Mouse (Mus musculus): ENCODE measurements at regions not wholly inside any gene's neighbourhood (a gene's known extent, or its start where the extent isn't known, plus 50 kb on each side); places are given as distances from the start of the nearest gene placed in this dataset.

- Histone ChIP-seq H3K4me3 (ENCODE audit: low read depth, low read length) (no peak overlapping the region), H3K27ac (ENCODE audit: low read depth) (no peak overlapping the region), H3K9ac (replicated peaks; ENCODE audit: low read depth, low read length) (no peak overlapping the region), H3K4me2 (ENCODE audit: low read depth, low read length) (no peak overlapping the region), H3K36me3 (replicated peaks; ENCODE audit: control insufficient read depth, insufficient read depth, low read length) (no peaks in the 10 kb centered on the region), H3K9me3 (replicated peaks; ENCODE audit: control insufficient read depth, low read length) (no peaks in the 10 kb centered on the region), H3K27me3 (ENCODE audit: control insufficient read depth, insufficient read depth, low read length) (no peaks in the 10 kb centered on the region), H3K4me1 (ENCODE audit: control insufficient read depth, insufficient read depth) (no peaks in the 10 kb centered on the region)
- DNase-seq (ENCODE audit: low spot score) (no peak), ATAC-seq (ENCODE audit: insufficient read depth, low read depth) (no peak)
- WGBS: 81% methylated on average over 10 of the region's 10 CpGs
- TF ChIP-seq CTCF (IDR thresholded peaks at IDR 0.05; ENCODE audit: low read depth) (no peak), EP300 (IDR thresholded peaks at IDR 0.05; ENCODE audit: low read depth) (no peak)
Observed at GRCm38 (mm10) chr10:67736636-67737035, 175.8 kb downstream of the Zfp365 start.

- no peak for TF ChIP-seq EP300 (IDR thresholded peaks at IDR 0.05; ENCODE audit: low read depth)
- no peak for TF ChIP-seq CTCF (IDR thresholded peaks at IDR 0.05; ENCODE audit: low read depth)
- Histone ChIP-seq H3K4me3 (ENCODE audit: low read depth, low read length) (no peak overlapping the region), H3K27me3 (ENCODE audit: control insufficient read depth, insufficient read depth, low read length) (no peaks in the 10 kb centered on the region), H3K27ac (ENCODE audit: low read depth) (no peak overlapping the region), H3K4me2 (ENCODE audit: low read depth, low read length) (no peak overlapping the region), H3K4me1 (ENCODE audit: control insufficient read depth, insufficient read depth) (no peaks in the 10 kb centered on the region), H3K9me3 (replicated peaks; ENCODE audit: control insufficient read depth, low read length) (no peaks in the 10 kb centered on the region), H3K9ac (replicated peaks; ENCODE audit: low read depth, low read length) (no peak overlapping the region), H3K36me3 (replicated peaks; ENCODE audit: control insufficient read depth, insufficient read depth, low read length) (no peaks in the 10 kb centered on the region)
- DNase-seq (ENCODE audit: low spot score): no peak
- ATAC-seq (ENCODE audit: insufficient read depth, low read depth): no peak
- 70% methylated on average over 9 of the region's 9 CpGs for WGBS
Observed at GRCm38 (mm10) chr10:67731577-67731976, 180.9 kb downstream of the Zfp365 start.

DNA sequence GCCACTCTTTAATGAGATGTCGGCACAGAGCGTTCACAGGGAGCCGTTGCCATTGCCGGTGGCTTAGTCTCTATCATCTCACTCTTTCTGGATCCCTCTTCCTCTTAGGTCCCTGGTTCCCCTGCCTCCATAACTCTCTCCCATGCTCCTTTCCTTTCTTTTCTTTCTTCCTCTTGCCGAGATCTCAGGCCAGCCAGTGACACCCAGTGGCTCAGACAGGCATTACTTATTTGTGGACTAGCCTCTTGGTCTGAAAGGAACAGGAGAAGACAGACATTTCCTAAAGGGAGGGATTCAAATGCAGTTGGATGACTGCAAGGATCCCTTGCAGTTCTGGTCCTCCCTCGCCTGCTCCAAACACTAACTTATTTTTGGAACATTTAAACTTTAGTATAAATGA lies 180.5 kb upstream of the Ado start:
- TF ChIP-seq EP300 (IDR thresholded peaks at IDR 0.05; ENCODE audit: low read depth): no peak
- peak; percentile 86 for TF ChIP-seq CTCF (IDR thresholded peaks at IDR 0.05; ENCODE audit: low read depth)
- Histone ChIP-seq H3K36me3 (replicated peaks; ENCODE audit: control insufficient read depth, insufficient read depth, low read length) (no peaks in the 10 kb centered on the region), H3K9me3 (replicated peaks; ENCODE audit: control insufficient read depth, low read length) (no peaks in the 10 kb centered on the region), H3K27me3 (ENCODE audit: control insufficient read depth, insufficient read depth, low read length) (0 out of 2 replicates have a peak, but pooled peaks cover 7% of the 10 kb centered on the region), H3K4me2 (ENCODE audit: low read depth, low read length) (no peak overlapping the region), H3K4me3 (ENCODE audit: low read depth, low read length) (no peak overlapping the region), H3K4me1 (ENCODE audit: control insufficient read depth, insufficient read depth) (no peaks in the 10 kb centered on the region), H3K9ac (replicated peaks; ENCODE audit: low read depth, low read length) (no peak overlapping the region), H3K27ac (ENCODE audit: low read depth) (no peak overlapping the region)
- WGBS: 43% methylated on average over 6 of the region's 6 CpGs
- peak; percentile 71 for DNase-seq (ENCODE audit: low spot score)
- ATAC-seq (ENCODE audit: insufficient read depth, low read depth): no peak

DNA sequence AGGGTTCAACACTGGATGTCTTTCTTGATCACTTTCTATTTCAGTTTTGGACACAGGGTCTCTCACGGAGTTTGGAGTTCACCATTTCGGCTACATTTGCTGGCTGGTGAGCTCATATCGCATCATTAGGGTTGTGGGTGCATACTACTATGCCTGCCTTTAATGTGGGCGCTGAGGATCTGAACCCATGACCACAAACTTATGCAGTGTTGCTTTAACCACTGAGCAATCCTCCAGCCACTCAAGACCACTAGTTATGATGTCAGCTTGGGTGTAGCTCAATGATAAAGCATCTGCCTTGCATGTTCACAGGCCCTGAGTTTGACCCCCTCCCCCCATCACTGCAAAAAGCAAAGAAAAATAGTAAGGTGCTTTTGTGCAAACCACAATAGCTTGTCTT lies 178.8 kb upstream of the Ado start:
- Histone ChIP-seq H3K4me3 (ENCODE audit: low read depth, low read length) (no peak overlapping the region), H3K36me3 (replicated peaks; ENCODE audit: control insufficient read depth, insufficient read depth, low read length) (no peaks in the 10 kb centered on the region), H3K9me3 (replicated peaks; ENCODE audit: control insufficient read depth, low read length) (no peaks in the 10 kb centered on the region), H3K9ac (replicated peaks; ENCODE audit: low read depth, low read length) (no peak overlapping the region), H3K4me2 (ENCODE audit: low read depth, low read length) (no peak overlapping the region), H3K27ac (ENCODE audit: low read depth) (no peak overlapping the region), H3K4me1 (ENCODE audit: control insufficient read depth, insufficient read depth) (no peaks in the 10 kb centered on the region), H3K27me3 (ENCODE audit: control insufficient read depth, insufficient read depth, low read length) (0 out of 2 replicates have a peak, but pooled peaks cover 11% of the 10 kb centered on the region)
- no peak for ATAC-seq (ENCODE audit: insufficient read depth, low read depth)
- WGBS: 78% methylated on average over 4 of the region's 4 CpGs
- TF ChIP-seq CTCF (IDR thresholded peaks at IDR 0.05; ENCODE audit: low read depth): no peak
- no peak for TF ChIP-seq EP300 (IDR thresholded peaks at IDR 0.05; ENCODE audit: low read depth)
- DNase-seq (ENCODE audit: low spot score): no peak

- Histone ChIP-seq H3K4me2 (ENCODE audit: low read depth, low read length) (no peak overlapping the region), H3K4me1 (ENCODE audit: control insufficient read depth, insufficient read depth) (no peaks in the 10 kb centered on the region), H3K27ac (ENCODE audit: low read depth) (no peak overlapping the region), H3K9ac (replicated peaks; ENCODE audit: low read depth, low read length) (no peak overlapping the region), H3K36me3 (replicated peaks; ENCODE audit: control insufficient read depth, insufficient read depth, low read length) (no peaks in the 10 kb centered on the region), H3K27me3 (ENCODE audit: control insufficient read depth, insufficient read depth, low read length) (0 out of 2 replicates have a peak, but pooled peaks cover 14% of the 10 kb centered on the region), H3K9me3 (replicated peaks; ENCODE audit: control insufficient read depth, low read length) (no peaks in the 10 kb centered on the region), H3K4me3 (ENCODE audit: low read depth, low read length) (no peak overlapping the region)
- no peak for ATAC-seq (ENCODE audit: insufficient read depth, low read depth)
- TF ChIP-seq EP300 (IDR thresholded peaks at IDR 0.05; ENCODE audit: low read depth) (no peak), CTCF (IDR thresholded peaks at IDR 0.05; ENCODE audit: low read depth) (no peak)
- WGBS: 82% methylated on average over 6 of the region's 6 CpGs
- no peak for DNase-seq (ENCODE audit: low spot score)
Observed at GRCm38 (mm10) chr10:67726796-67727195, 178.0 kb upstream of the Ado start.

- ATAC-seq (ENCODE audit: insufficient read depth, low read depth): no peak
- H3K4me2 ChIP-seq (ENCODE audit: low read depth, low read length): no peak overlapping the region
- H3K4me1 ChIP-seq (ENCODE audit: control insufficient read depth, insufficient read depth): no peaks in the 10 kb centered on the region
- H3K9ac ChIP-seq (replicated peaks; ENCODE audit: low read depth, low read length): no peak overlapping the region
- DNase-seq (ENCODE audit: low spot score): no peak
- no peaks in the 10 kb centered on the region for H3K36me3 ChIP-seq (replicated peaks; ENCODE audit: control insufficient read depth, insufficient read depth, low read length)
- 0 out of 2 replicates have a peak, but pooled peaks cover 14% of the 10 kb centered on the region for H3K27me3 ChIP-seq (ENCODE audit: control insufficient read depth, insufficient read depth, low read length)
- H3K4me3 ChIP-seq (ENCODE audit: low read depth, low read length): no peak overlapping the region
- TF ChIP-seq CTCF (IDR thresholded peaks at IDR 0.05; ENCODE audit: low read depth): no peak
- no peak for TF ChIP-seq EP300 (IDR thresholded peaks at IDR 0.05; ENCODE audit: low read depth)
- H3K9me3 ChIP-seq (replicated peaks; ENCODE audit: control insufficient read depth, low read length): no peaks in the 10 kb centered on the region
- WGBS: 49% methylated on average over 7 of the region's 7 CpGs
- H3K27ac ChIP-seq (ENCODE audit: low read depth): no peak overlapping the region
Observed at GRCm38 (mm10) chr10:67726351-67726750, 177.6 kb upstream of the Ado start.

Data from heart, postnatal 0 days (tissue).